Mouse (Mus musculus): ENCODE measurements around the gene Cdca7l. TPM values are rescaled to one million over a fixed set of nuclear protein-coding genes. Genes with fewer than 3 reads are reported as not detected.
A peak's percentile ranks its signal among the peaks of the same experiment; 100 is the strongest.

Cdca7l gene
- polyA plus RNA-seq, 1 experiment: 34.8 TPM

DNA sequence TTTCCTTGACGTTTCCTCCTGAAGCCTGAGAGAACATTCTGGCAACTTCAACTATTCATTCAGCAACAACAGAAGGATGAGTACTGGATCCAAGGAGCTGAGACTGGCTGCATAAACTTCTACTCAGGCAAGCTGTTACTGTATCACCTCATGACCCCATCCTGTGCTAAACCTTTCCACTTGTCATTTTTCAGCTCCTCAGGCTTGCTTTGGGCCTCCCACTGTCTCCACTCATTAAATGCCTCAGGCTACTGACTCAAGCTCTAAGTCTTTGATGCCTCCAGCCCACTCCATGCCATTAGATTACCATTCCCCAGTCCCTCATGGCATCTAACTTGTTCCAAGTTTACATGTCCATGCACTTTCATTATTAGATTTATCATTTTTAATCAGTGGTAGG is 38.6 kb downstream of the Cdca7l start:
- Histone ChIP-seq H3K27me3 (ENCODE audit: control insufficient read depth, insufficient read depth, low read length, poor library complexity, severe bottlenecking) (no peaks in the 10 kb centered on the region), H3K9ac (ENCODE audit: low read depth, poor library complexity, severe bottlenecking) (no peak overlapping the region), H3K9me3 (replicated peaks; ENCODE audit: control insufficient read depth, insufficient read depth, low read length, poor library complexity, severe bottlenecking) (no peaks in the 10 kb centered on the region), H3K4me1 (ENCODE audit: control insufficient read depth, insufficient read depth, low read length) (peaks cover 2% of the 10 kb centered on the region), H3K36me3 (ENCODE audit: control insufficient read depth, insufficient read depth, low read length, poor library complexity, severe bottlenecking) (no peaks in the 10 kb centered on the region), H3K4me3 (ENCODE audit: low read depth, low read length) (no peak overlapping the region), H3K27ac (ENCODE audit: insufficient read depth, low read length) (no peak overlapping the region)
- TF ChIP-seq CTCF (IDR thresholded peaks at IDR 0.05; ENCODE audit: low read depth, low read length): no peak
- TF ChIP-seq POLR2A (IDR thresholded peaks at IDR 0.05; ENCODE audit: insufficient read depth, low read length): no peak
- TF ChIP-seq EP300 (IDR thresholded peaks at IDR 0.05; ENCODE audit: insufficient read depth, low read depth, low read length): no peak

DNA sequence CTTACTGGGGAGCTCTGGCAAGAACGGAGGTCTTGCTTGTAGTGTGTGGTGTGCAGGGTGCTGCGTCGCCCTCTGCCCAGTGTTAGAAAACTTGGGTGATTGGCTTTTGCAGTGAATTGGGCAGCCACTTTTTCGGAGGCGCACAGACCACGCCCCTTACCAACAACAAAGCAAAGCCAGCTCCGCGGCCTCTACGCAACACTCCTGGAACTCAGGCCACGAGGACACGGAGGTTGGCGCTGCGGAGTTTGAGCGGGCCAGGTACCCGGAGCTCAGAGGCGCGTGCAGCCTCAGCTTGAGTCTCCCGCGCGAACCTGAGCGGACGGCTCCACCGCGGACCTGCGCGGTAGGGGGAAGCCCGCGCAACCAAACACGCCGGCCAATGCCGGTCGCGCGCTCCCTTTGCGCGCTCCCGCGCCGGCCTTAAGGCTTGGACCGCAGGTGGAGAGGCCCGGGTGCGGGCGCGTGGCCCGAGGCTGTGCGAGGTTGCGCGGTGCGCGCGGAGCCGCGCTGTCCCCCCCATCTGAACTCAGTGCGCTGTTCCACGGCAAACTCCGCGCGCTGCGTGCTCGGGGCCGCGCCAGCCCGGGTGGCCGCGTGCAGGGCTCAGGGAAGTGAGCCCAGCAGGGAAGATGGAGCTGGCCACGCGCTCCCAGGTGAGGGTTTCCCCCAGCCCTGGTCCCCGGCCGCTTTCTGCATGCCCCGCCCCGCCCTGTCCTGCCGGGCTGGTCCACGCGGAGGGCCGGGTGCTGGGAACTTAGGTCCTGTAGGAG is 39.4 kb downstream of the Cdca7l start:
- no peaks in the 10 kb centered on the region for H3K36me3 ChIP-seq (ENCODE audit: control insufficient read depth, insufficient read depth, low read length, poor library complexity, severe bottlenecking)
- TF ChIP-seq POLR2A (IDR thresholded peaks at IDR 0.05; ENCODE audit: insufficient read depth, low read length): no peak
- peak overlapping the region; percentile 80 for H3K9ac ChIP-seq (ENCODE audit: low read depth, poor library complexity, severe bottlenecking)
- no peaks in the 10 kb centered on the region for H3K9me3 ChIP-seq (replicated peaks; ENCODE audit: control insufficient read depth, insufficient read depth, low read length, poor library complexity, severe bottlenecking)
- H3K27me3 ChIP-seq (ENCODE audit: control insufficient read depth, insufficient read depth, low read length, poor library complexity, severe bottlenecking): no peaks in the 10 kb centered on the region
- peak overlapping the region; percentile 96 for H3K4me3 ChIP-seq (ENCODE audit: low read depth, low read length)
- H3K4me1 ChIP-seq (ENCODE audit: control insufficient read depth, insufficient read depth, low read length): peaks cover 2% of the 10 kb centered on the region
- no peak overlapping the region for H3K27ac ChIP-seq (ENCODE audit: insufficient read depth, low read length)

DNA sequence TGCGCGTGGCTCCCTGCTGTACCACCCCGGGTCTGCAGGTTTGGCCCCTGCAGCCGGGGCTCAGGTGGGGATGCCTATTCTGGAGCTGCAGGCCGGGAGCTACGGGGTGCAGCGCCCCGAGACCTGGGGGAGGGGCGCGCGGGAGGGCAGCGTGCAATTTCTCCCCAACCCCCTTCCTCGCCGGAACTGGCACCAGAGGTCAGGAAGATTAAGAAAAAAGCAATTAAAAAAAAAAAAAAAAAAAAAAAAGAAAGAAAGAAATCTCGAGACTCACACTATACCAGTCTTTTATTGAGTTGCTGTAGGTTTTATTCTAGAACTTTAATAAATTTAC is 40.0 kb downstream of the Cdca7l start:
- Histone ChIP-seq H3K9ac (ENCODE audit: low read depth, poor library complexity, severe bottlenecking) (peak overlapping the region; percentile 80), H3K4me3 (ENCODE audit: low read depth, low read length) (peak overlapping the region; percentile 96), H3K9me3 (replicated peaks; ENCODE audit: control insufficient read depth, insufficient read depth, low read length, poor library complexity, severe bottlenecking) (no peaks in the 10 kb centered on the region), H3K27me3 (ENCODE audit: control insufficient read depth, insufficient read depth, low read length, poor library complexity, severe bottlenecking) (no peaks in the 10 kb centered on the region), H3K36me3 (ENCODE audit: control insufficient read depth, insufficient read depth, low read length, poor library complexity, severe bottlenecking) (no peaks in the 10 kb centered on the region), H3K4me1 (ENCODE audit: control insufficient read depth, insufficient read depth, low read length) (peaks cover 2% of the 10 kb centered on the region), H3K27ac (ENCODE audit: insufficient read depth, low read length) (no peak overlapping the region)
- TF ChIP-seq POLR2A (IDR thresholded peaks at IDR 0.05; ENCODE audit: insufficient read depth, low read length) (no peak), EP300 (IDR thresholded peaks at IDR 0.05; ENCODE audit: insufficient read depth, low read depth, low read length) (no peak), CTCF (IDR thresholded peaks at IDR 0.05; ENCODE audit: low read depth, low read length) (no peak)

DNA sequence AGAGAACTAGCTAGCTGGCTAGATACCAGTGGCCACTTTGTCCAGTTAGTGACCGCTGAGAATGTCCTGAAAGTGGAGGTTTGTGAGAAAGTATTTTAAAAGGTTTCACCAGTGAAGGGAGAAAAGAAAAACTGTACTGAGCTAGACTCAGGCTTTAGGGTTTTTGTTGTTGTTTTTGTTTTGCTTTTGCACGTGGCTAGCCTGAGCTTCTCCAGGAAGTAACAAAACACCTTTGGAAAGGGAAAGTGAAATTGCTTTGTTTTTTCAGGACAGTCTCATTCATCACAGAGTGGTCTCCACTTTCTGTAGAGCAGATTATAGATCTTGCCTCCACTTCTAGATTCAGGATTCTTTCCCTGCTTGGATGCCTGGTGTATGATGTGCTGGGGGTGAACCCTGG is 40.8 kb downstream of the Cdca7l start:
- Histone ChIP-seq H3K27me3 (ENCODE audit: control insufficient read depth, insufficient read depth, low read length, poor library complexity, severe bottlenecking) (no peaks in the 10 kb centered on the region), H3K4me1 (ENCODE audit: control insufficient read depth, insufficient read depth, low read length) (peaks cover 2% of the 10 kb centered on the region), H3K27ac (ENCODE audit: insufficient read depth, low read length) (no peak overlapping the region), H3K4me3 (ENCODE audit: low read depth, low read length) (no peak overlapping the region), H3K9me3 (replicated peaks; ENCODE audit: control insufficient read depth, insufficient read depth, low read length, poor library complexity, severe bottlenecking) (no peaks in the 10 kb centered on the region), H3K36me3 (ENCODE audit: control insufficient read depth, insufficient read depth, low read length, poor library complexity, severe bottlenecking) (no peaks in the 10 kb centered on the region), H3K9ac (ENCODE audit: low read depth, poor library complexity, severe bottlenecking) (peak overlapping the region; percentile 80; the same call in 1 of the 2 replicates)
- TF ChIP-seq POLR2A (IDR thresholded peaks at IDR 0.05; ENCODE audit: insufficient read depth, low read length): no peak
- TF ChIP-seq EP300 (IDR thresholded peaks at IDR 0.05; ENCODE audit: insufficient read depth, low read depth, low read length): no peak
- TF ChIP-seq CTCF (IDR thresholded peaks at IDR 0.05; ENCODE audit: low read depth, low read length): no peak

DNA sequence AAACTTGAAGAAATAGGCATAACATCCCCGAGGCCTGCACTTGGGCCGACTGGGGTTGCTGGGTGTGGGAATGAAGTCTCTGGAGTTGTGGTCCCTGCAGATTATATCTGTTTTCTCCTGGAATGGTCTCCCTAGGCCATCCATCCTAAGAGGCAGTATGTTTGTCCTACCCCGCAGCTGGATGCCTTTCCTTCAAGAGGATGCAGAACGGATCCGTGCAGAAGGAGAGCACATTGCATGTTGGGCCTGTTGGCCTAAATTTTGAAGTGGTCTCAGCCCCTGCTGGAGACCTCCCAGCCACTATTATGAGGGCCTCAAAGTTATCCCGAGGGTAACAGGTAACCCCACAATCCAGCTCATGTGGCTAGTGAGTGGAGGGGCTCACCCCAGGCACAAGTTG is 44.5 kb downstream of the Cdca7l start:
- TF ChIP-seq POLR2A (IDR thresholded peaks at IDR 0.05; ENCODE audit: insufficient read depth, low read length) (no peak), CTCF (IDR thresholded peaks at IDR 0.05; ENCODE audit: low read depth, low read length) (no peak), EP300 (IDR thresholded peaks at IDR 0.05; ENCODE audit: insufficient read depth, low read depth, low read length) (no peak)
- no peaks in the 10 kb centered on the region for H3K36me3 ChIP-seq (ENCODE audit: control insufficient read depth, insufficient read depth, low read length, poor library complexity, severe bottlenecking)

DNA sequence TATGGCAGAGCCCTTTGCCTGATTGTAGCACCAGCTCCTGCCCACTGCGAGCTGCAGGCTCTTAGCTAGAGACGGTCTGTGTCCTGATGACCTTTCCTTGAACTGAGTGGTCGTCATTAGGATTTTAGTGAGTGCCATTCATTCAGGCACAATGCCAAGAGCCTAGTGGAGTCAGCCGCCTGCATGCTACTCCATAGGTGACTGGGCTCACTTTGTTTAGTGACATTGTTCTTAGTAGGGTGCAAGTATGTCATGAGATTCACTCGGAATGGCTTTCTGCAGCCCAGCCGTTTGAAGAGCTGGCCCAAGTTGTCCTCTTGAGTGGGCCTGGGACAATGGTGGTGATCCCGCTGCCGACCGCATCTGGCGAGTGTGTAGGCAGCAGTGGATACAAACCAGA is 46.4 kb downstream of the Cdca7l start:
- H3K27ac ChIP-seq (ENCODE audit: insufficient read depth, low read length): no peak overlapping the region
- H3K9me3 ChIP-seq (replicated peaks; ENCODE audit: control insufficient read depth, insufficient read depth, low read length, poor library complexity, severe bottlenecking): no peaks in the 10 kb centered on the region
- TF ChIP-seq CTCF (IDR thresholded peaks at IDR 0.05; ENCODE audit: low read depth, low read length) (no peak), EP300 (IDR thresholded peaks at IDR 0.05; ENCODE audit: insufficient read depth, low read depth, low read length) (no peak), POLR2A (IDR thresholded peaks at IDR 0.05; ENCODE audit: insufficient read depth, low read length) (no peak)
- H3K9ac ChIP-seq (ENCODE audit: low read depth, poor library complexity, severe bottlenecking): no peak overlapping the region
- no peaks in the 10 kb centered on the region for H3K27me3 ChIP-seq (ENCODE audit: control insufficient read depth, insufficient read depth, low read length, poor library complexity, severe bottlenecking)
- H3K36me3 ChIP-seq (ENCODE audit: control insufficient read depth, insufficient read depth, low read length, poor library complexity, severe bottlenecking): no peaks in the 10 kb centered on the region
- no peak overlapping the region for H3K4me3 ChIP-seq (ENCODE audit: low read depth, low read length)
- H3K4me1 ChIP-seq (ENCODE audit: control insufficient read depth, insufficient read depth, low read length): no peaks in the 10 kb centered on the region

More for the DNA sequence above, 44.5 kb downstream of the Cdca7l start:
- Histone ChIP-seq H3K4me1 (ENCODE audit: control insufficient read depth, insufficient read depth, low read length) (peaks cover 2% of the 10 kb centered on the region), H3K9ac (ENCODE audit: low read depth, poor library complexity, severe bottlenecking) (no peak overlapping the region), H3K27ac (ENCODE audit: insufficient read depth, low read length) (no peak overlapping the region), H3K27me3 (ENCODE audit: control insufficient read depth, insufficient read depth, low read length, poor library complexity, severe bottlenecking) (no peaks in the 10 kb centered on the region), H3K9me3 (replicated peaks; ENCODE audit: control insufficient read depth, insufficient read depth, low read length, poor library complexity, severe bottlenecking) (no peaks in the 10 kb centered on the region), H3K4me3 (ENCODE audit: low read depth, low read length) (no peak overlapping the region)

All from ES-Bruce4 (cell line).